Mouse (Mus musculus): ENCODE measurements around the gene Gse1.

DNA sequence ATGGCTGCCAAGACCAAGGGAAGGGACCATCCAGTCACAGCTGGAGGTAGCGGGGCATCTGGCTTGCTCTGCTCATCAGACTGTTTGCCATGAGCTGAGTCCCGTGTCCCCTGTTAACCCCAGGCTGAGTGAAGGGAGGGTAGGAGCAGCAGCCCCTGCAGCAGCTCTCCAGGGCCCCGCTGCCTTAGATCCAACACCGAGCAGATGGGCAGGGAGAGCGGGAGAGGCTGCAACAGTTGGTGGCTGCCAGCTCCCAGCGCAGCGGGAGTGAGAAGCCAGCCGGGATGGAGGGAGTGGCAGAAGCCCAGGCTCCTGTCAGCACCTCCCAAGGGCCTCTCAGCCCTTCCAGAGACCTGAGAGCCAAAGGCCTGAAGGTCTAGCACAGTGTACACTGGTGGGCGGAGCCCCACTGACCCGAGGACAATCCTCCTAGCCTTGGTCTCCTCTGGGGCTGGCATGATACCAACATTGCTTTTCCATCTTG lies 61.5 kb downstream of the Gse1 start:
- TF ChIP-seq EP300 (IDR thresholded peaks at IDR 0.05; ENCODE audit: insufficient read depth, low read depth, low read length): peak; percentile 67; the same call in 1 of the 2 replicates
- TF ChIP-seq POLR2A (IDR thresholded peaks at IDR 0.05; ENCODE audit: insufficient read depth, low read depth, low read length): no peak
- no peak for TF ChIP-seq CTCF (IDR thresholded peaks at IDR 0.05)

All from heart, adult 2 months (tissue).